Mouse (Mus musculus) cerebellum, adult 8-10 months (tissue): Measurements from ENCODE around the gene Ehd4.

Source experiments
- DNase-seq: peaks from one replicate; pipeline ENCODE4 v3.0.0; 2022

Ehd4 gene

GRCm38 (mm10) chr2:120154361-120154894, at the start of gene Ehd4:
Ehd4 (minus strand) TSS chr2:120154606.
- peak; percentile 100 for DNase-seq

- DNase-seq = no peak
Measured at GRCm38 (mm10) chr2:120203742-120204141, 49.3 kb upstream of the Ehd4 start.

- DNase-seq = peak; percentile 36
Measured at GRCm38 (mm10) chr2:120200077-120200476, 45.7 kb upstream of the Ehd4 start.

- no peak for DNase-seq
Measured at GRCm38 (mm10) chr2:120188174-120188573, 33.8 kb upstream of the Ehd4 start.

DNA sequence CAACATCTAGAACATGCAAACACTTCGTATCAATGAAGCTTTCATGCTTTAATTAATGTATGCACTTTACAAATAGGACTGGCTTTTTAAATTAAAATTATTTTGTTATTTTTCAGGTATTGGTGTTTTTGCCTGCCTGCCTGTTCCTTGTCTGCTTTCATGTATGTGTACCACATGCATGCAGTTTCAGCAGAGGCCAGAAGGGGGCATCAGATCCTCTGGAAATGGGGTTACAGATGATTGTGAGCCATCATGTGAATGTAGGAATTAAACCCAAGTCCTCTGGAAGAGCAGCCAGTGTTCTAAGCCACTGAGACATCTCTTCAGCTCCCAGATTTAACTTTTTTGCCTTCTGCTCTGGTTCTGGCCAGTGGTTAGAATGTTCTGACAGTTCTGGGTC, 33.2 kb upstream of the Ehd4 start:
- no peak for DNase-seq

GRCm38 (mm10) chr2:120185527-120186276, 31.3 kb upstream of the Ehd4 start:
- DNase-seq = peak; percentile 28

DNA sequence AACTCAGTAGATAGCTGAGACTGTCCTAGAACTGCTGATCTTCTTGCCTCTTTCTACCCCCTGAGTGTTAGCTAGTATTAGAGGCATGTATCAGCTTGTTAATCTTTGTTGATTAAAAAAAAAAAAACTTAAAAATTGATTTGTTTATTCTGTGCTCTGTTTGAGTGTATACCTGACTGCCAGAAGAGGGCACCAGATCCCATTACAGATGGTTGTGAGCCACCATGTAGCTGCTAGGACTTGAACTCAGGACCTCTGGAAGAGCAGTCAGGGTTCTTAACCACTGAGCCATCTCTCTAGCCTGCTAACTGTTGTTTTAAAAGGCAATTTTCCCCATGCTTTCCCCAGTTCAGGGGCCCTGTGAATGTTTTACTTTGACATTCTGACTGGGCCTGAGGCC, 24.5 kb upstream of the Ehd4 start:
- DNase-seq = no peak

- peak; percentile 61 for DNase-seq
Measured at GRCm38 (mm10) chr2:120173718-120174117, 19.3 kb upstream of the Ehd4 start.

DNA sequence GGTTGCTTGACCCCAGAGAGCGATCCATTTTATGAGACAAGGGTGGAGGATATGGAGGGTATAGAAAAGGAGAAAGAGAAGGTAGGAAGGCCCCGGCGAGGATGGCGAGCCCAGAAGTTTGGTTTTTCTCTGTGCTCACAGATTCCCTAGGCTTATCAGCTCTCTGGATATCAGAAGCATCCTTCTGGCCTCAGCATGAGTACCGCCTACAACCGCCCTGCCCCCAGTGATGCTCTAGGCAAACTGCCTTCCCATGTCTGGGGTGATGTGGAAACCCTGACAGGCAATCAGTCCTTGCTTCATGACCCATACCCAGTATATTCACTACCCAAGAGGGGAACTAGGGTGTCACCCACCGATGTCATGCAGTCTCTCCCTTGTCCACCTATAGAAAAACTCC, 17.0 kb upstream of the Ehd4 start:
- DNase-seq = no peak

- no peak for DNase-seq
Measured at GRCm38 (mm10) chr2:120170726-120171125, 16.3 kb upstream of the Ehd4 start.

GRCm38 (mm10) chr2:120169382-120169781, 15.0 kb upstream of the Ehd4 start:
- no peak for DNase-seq

DNA sequence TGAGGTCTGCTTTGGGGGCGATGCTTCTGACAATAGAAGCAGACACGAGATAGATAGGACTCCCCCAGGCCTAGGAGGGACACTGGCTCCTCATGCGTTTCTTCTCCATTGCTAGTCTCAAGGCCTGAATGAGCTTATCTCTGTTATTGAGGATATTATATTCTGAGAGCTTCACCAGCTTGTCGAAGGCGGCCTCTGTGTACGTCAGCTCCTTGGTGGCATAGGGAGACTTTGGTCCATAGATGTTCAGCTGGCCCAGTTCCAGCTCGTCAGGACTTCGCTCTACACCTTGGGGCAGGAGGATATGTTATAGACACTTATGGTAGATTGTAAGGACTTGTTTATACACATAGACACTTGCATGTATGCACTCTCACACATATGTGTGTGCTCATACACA, 13.4 kb upstream of the Ehd4 start:
- DNase-seq = no peak

GRCm38 (mm10) chr2:120165474-120165873, 11.1 kb upstream of the Ehd4 start:
- DNase-seq = no peak

GRCm38 (mm10) chr2:120159434-120159833, 5.0 kb upstream of the Ehd4 start:
- DNase-seq = no peak

DNA sequence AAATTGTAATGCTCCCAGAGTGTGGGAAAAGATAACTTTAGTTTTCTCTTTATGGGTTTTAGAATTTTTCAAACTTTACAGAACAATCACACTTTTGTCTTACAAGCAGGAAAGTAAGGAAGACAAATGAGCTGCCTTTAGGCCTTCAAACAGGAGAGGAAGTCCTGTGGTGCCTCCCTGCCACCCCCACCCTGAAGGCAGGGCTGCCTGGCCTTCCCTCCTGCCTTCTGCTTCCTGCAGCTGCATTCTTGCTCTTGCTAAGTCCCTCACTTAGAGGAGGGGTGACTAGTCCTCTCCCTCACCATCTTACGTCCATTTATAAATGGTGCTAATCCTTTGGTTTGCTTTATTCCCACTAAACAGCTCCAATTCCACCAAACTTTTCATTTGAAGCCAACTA, 4.4 kb upstream of the Ehd4 start:
- DNase-seq = no peak

DNA sequence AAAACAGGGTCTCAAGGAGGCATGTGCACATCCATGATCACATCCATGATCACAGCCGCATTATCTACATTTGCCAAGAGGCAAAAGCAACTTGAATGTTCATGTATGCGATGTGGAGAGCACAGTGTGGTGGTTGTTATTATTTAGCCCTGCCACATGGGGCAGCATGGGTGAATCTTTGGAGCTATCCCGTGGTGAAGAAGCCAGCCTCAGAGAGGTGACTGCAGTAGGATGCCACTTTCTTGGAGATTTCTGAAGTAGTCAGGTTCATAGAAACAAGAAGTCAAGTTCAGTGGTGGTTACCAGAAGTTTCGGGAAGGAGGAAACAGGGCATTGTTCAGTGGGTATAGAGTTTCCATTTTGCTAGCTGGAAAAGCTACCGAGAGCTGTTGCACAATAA, 3.6 kb upstream of the Ehd4 start:
- DNase-seq = no peak

- no peak for DNase-seq
Measured at GRCm38 (mm10) chr2:120157606-120158005, 3.2 kb upstream of the Ehd4 start.

DNA sequence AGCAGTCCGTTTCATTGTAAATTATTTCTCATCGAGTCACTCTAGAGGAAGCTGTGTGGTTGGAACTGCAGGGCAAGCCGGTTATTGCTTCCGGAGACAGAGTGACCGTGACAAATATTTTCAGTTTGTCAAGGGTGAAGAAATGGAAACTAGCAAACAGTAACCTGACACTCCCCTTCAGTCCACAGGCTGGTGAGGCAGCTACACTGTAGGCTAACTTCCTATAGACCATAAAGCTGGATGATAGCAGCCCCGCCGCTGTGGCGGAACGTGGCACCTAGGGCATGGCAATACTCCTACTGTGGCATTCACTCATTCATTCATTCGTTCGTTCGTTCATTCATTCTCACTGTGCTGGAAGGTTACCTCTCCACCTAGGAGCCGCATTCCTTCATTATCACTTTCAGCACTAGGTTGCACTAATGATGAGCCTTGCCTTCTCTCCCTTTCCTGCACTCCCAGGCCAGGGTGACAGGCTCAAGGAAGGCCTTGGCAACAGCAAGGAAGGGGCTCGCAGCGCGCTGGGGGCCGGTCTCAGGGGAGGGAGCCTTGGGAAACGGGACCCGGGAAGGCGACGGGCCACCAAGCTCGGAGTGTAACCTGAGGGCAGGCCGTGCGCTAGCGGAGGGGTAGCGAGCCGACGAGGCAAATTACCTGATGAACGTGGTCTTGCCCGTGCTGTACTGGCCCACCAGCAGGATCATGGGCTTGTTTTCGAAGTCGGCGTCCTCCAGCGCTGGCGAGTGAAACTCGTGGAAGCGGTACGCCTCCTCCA, 633 bp downstream of the Ehd4 start:
- DNase-seq = no peak

DNA sequence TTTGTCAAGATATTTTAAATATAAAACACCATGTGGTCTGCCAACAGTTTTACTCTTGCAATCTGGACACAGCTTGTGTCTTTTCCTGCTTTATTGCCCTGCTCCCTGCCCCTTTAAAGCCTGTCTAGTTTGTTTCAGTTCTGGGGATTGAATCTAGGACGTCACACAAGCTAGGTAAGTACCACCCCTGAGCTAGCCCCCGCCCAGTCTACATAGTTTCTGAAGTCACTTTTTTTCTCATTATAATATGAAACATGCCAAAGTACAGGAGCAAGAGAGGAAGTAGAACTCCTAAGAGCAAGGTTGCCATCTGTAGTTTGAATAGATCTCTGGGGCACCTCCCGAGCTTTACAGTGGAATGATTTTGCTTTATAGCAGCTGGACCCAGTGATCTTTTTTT, 3.8 kb downstream of the Ehd4 start:
- no peak for DNase-seq

DNA sequence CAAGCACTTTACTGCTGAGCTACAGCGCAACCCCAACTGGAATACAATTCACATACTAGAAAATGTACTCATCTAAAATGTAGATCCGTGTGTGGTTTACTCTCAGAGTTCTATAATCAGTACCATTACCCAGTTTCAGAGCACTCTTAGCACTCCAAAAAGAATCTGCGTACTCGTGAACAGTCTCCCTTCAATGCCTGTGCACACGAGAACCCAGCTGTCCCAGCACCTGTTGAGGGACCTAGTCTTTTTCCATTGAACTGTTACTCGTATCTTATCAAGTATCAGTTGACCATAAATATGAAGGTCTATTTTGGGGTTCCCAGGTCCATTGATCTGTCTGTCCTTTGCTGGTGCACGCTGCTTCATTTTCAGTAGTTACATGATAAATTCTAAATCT, 4.8 kb downstream of the Ehd4 start:
- no peak for DNase-seq

DNA sequence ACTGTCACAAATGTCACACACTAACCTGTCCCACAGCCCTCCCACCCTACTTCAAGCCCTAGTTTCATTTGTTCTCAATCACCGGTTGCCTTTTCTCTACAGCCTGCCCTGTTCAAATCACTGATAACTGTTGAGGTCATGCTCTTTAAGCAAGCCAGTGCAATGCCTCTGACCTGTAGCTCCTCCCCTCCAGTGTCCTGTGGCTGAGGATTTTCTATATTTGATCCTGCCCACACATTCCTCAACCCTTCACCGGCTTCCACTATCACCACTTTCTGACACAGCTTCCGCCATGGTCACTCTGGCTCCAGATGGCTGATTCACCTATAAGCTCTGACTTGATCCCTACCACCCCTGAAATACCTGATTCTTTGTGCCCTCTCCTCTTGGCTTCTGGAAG, 6.4 kb downstream of the Ehd4 start:
- DNase-seq = no peak

- no peak for DNase-seq
Measured at GRCm38 (mm10) chr2:120147364-120147763, 7.0 kb downstream of the Ehd4 start.

DNA sequence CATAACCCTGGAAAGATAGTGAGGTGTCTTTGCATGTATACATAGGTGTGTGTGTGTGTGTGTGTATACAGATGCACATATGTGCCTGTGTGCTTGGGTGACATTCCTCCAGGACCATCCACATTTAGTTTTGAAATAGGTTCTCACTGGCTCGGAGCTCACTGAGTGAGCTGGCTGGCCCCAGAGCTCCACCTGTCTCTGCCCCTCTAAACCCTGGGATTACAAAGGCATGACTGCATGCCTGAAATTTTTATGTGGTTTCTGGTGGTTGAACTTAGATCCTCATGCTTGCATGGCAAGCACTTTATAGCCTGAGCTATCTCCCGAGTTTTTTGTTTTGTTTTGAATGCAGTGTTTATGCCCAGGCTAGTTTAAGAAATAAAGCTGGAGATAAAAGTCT, 7.9 kb downstream of the Ehd4 start:
- DNase-seq = no peak

GRCm38 (mm10) chr2:120144390-120144789, 10.0 kb downstream of the Ehd4 start:
- DNase-seq = no peak
